23 mouse cellular contexts compared by ENCODE assay signal in the genomic region with DNA sequence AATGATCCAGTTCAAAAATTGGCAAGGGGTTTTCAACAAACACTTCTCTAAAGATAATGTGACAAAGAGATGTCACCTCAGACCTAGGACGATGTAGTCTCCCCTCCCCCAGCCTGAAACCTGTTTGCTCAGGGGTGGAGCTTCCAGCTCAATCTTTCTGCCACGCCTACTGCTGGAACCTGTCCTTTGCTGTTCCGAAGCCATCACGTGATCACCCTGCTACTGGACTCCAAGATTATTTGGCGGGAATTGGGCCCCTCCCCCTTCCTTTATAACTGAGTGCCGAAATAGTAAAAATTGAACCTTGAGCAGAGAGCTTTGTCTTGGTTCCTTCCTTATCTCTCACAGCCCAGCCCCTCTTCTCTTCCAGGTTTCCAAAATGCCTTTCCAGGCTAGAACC. TPM values are rescaled to one million over a fixed set of nuclear protein-coding genes. Genes with fewer than 3 reads are reported as not detected.
"Had no signal": no experiment of that assay in that cellular context is flagged by ENCODE, and none has a peak within 500 bp of the region (broad histone marks: within the 10 kb centered on the region; RNA-seq: fewer than 3 reads in every experiment).

No protein-coding gene starts in this region.

RNA-seq across cellular contexts. Expression of a gene that starts 28.3 kb away (rescaled TPM):
- total RNA-seq: left cerebral cortex, postnatal 25 days; left cerebral cortex, postnatal 36 days; left cerebral cortex, postnatal 4 days; megakaryocyte progenitor cell, adult 5-6 weeks; megakaryocyte, adult 5-6 weeks; megakaryocyte-erythroid progenitor cell, adult 5-6 weeks; midbrain, postnatal 0 days; monocyte, adult 5-6 weeks had no signal
- polyA plus RNA-seq: limb, embryonic 10.5 days; limb, embryonic 11.5 days; limb, embryonic 12.5 days; limb, embryonic 13.5 days; limb, embryonic 14.5 days; limb, embryonic 15.5 days; liver, embryonic 11.5 days; liver, embryonic 13.5 days; lung, embryonic 14.5 days; lung, embryonic 15.5 days; macrophage; midbrain, embryonic 10.5 days; myocyte; neural tube, embryonic 11.5 days; neural tube, embryonic 12.5 days had no signal
